Mouse (Mus musculus) right cerebral cortex, postnatal 4 days (tissue): ENCODE measurements at regions not wholly inside any gene's neighbourhood (a gene's known extent, or its start where the extent isn't known, plus 50 kb on each side); places are given as distances from the start of the nearest gene placed in this dataset.

ENCODE experiments used
- DNase-seq: peaks from one replicate; pipeline ENCODE4 v3.0.0-alpha.2; 2022

DNA sequence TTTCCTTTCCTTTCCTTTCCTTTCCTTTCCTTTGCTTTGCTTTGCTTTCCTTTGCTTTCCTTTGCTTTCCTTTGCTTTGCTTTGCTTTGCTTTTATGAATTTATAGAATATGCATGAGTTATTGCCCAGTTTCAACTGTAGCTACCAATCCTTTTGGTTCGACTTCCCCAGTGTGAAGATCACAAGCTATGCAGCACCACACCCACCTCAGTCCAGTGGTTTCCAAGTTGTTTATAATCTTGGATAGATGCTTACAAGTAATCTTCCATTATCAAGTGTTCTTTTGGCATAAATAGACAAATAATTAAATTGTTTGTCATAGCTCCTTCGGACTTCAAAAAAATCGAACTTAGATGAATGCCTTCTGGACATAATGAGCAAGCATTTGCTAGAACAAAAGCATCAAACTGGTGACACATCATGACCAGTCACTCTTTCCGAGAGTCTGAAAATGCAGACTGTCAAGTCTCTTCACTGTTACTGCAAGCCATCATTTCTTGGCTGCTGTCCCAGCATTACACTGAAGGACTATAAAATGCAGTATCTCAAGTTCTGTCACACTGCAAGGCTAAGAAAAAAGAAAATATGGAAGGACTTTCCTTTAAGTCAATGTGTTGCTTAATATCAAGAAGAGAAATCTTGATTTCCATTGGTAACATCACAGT lies 1169.1 kb downstream of the Zfp704 start:
- DNase-seq: peak; percentile 15
